Mouse (Mus musculus) gonadal fat pad, adult 2 months (tissue): ENCODE results near the gene 1700016H13Rik. TPM values are rescaled to one million over a fixed set of nuclear protein-coding genes. Genes with fewer than 3 reads are reported as not detected.
A peak's percentile ranks its signal among the peaks of the same experiment; 100 is the strongest.

Experiments
- DNase-seq: peaks from one replicate; pipeline ENCODE4 v3.0.0-alpha.2; 2012; ENCODE audit warnings: low read depth
- polyA plus RNA-seq: library from polyadenylated mRNA; depleted of rRNA; stranded (reverse); fragments of >200 nt; gene quantifications from 2 replicates; pipeline ENCODE4 v1.2.3, GENCODE M21; 2012

The 1700016H13Rik gene
- polyA plus RNA-seq, 1 experiment: 3.6 TPM

DNA sequence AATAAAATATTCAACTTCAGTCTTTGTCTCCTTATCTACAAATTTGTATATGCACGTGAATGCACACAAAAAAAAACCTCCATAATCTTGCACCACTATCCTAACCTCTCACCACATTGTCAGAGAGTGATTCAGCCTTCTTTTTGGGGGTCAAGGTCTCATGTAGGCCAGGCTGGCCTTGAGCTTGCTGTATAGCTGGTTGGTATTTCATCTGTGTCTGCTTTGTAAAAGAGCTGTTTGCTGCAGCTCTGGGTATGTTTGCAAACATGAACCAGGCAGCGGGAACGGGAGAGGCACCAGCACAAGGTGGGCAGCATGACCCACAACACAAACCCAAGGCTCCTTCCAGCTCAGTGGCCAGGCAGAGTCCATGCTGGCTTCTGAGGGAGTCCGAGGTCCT, 17.8 kb upstream of the 1700016H13Rik start:
- no peak for DNase-seq

DNA sequence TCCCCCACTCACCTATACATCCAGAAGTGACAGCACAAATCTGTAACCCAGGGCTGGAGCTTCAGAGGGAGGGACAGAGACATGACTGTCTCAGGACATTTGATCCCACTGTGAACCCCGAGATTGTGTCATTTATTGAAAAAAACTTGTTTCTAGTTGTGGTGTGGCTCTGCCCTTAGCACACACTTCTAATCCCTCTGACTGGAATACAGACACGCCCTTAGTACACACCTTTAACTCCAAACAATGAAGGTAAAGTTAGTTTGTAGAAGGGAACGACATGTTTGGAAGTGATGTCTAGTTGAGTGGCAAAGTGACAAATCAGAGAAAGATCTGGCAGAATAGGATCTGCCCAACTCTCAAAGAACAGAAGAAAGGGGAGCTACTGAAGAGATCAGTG, 16.0 kb upstream of the 1700016H13Rik start:
- DNase-seq: no peak

DNA sequence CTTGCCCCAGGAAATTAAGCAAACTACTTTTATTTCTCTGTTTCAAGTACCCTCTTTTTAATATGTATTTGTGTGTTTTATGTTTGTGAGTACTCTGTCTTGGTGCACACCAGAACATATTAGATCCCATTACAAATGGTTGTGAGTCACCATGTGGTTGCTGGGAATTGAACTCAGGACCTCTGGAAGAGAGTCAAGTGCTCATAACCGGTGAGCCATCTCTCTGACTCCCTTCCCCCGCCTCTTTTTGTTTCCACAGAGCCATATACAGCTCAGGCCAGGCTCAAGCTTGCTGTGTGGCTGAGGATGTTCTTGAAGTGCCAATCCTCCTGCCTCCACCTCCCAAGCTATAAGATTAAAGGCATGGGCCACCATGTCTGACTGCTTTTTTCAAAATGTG, 10.1 kb upstream of the 1700016H13Rik start:
- no peak for DNase-seq

DNA sequence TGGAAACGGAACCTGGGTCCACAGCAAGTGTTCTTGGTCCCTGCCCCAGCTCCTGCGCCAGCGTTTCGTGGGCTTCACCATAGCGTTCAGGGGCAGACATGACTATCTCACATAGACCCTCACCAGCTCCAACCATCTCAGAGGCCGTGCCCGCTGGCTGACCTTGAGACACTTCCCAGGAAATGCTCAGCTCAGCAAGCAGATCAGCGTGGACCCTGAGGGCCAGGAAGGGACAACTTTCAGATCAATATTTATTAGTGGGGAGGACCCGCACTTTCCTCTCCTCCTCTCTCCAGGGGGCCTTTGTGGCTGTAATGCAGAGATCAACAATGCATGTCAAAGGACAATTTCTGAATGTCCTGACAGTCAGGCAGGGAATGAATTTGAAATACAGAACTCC, 9.1 kb upstream of the 1700016H13Rik start:
- no peak for DNase-seq

DNA sequence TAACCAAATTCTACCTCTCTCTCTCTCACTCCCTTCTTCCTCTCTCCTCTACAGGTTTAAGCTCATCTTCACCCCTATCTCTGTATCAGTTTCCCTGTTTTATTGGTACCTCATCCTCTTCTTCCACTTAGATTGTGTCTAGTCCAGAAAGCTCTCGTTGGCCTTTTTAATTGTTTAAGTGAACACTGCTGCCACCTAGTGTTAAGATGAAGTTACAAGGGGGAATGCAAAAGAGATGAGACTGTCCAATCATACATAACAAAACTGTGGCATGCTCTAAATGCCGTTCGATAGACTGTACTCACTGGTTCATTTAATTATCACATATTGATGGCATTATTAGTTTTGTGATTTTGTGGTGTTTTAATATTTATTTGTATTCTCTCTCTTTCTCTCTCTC, 3.8 kb upstream of the 1700016H13Rik start:
- no peak for DNase-seq

DNA sequence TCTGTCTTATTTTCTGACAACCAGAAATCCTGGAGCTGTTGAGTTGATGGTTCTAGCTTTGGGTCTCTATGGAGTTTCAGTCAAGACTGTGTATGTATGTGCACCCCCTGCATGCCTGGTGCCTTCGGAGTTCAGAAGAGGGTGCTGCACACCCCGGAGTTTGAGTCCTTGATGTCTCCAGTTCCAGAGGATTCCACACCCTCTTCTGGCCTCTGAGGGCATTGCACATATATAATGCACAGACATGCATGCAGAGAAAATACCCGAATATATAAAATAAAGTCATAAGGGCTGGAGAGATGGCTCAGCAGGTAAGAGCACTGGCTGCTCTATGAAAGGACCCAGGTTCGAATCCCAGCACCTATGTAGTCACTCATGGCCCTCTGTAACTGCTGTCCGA, 3.1 kb upstream of the 1700016H13Rik start:
- DNase-seq: no peak

DNA sequence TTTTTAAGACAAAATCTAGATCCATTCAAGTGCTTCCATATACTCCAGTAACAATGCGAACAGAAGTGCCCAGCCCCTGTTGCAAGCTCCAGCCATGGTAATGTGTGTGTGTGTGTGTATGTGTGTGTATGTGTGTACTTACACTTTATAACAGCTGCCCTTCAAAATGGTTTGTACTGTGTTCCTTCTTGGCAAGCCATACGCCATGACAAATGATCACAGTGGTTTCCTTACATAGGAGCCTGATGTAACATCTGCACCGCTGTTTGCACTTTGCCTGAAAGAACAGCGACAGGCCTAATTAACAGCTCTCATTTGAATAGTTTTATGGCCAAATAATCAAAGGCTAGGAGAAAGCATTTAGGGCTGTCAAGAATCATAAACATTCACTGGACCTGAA, 1.0 kb downstream of the 1700016H13Rik start:
- DNase-seq: no peak

DNA sequence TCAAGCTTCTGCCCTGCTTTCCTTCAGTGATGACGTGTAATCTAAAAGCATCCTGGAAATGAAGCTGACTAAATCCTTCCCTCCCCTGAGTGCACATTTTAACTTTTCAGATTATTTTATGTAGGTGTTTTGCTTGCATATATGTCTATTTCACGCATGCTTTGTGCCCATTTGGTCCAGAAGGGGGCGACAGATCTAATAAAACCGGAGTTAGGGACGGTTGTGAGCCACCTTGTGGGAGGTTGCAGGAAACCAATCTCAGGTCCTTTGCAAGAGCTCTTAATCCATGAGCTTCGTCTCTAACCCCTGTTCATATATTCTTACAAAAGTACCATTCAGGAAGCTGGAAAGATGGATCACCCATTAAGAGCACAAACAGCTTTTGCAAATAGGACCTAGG, 1.6 kb downstream of the 1700016H13Rik start:
- no peak for DNase-seq

DNA sequence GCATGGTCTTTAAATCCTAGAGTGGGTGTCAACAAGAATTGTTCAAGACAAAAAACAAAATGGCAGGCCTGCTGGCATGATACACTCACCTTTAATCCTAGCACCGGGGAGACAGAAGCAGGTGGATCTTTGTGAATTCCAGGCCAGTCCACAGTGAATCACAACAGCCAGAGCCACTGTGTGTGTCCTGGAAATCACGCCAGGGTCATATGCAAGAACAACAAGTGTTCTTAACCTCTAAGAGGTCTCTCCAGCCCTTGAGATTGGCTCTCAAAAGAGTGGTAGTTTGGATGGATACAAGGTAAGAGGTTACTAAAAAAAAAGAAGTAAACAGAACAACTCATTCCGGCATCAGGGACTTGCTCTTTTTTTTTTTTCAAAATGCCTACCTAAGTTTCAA, 8.5 kb downstream of the 1700016H13Rik start:
- no peak for DNase-seq

DNA sequence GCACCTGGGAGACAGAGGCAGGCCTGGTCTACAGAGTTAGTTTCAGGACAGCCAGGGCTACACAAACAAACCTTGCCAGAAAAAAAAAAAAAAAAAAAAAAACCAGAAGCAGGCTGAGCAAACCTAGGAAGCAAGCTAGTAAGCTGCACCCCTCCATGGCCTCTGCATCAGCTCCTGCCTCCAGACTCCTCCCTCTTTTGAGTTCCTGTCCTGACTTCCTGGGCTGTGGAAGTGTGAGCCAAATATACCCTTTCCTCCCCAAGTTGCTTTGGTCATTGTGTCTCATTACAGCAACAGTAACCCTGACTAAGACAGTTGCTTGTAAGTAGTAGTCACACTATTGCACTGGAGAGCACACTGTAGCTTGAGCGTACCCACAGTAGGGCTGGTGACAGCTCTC, 11.6 kb downstream of the 1700016H13Rik start:
- no peak for DNase-seq

DNA sequence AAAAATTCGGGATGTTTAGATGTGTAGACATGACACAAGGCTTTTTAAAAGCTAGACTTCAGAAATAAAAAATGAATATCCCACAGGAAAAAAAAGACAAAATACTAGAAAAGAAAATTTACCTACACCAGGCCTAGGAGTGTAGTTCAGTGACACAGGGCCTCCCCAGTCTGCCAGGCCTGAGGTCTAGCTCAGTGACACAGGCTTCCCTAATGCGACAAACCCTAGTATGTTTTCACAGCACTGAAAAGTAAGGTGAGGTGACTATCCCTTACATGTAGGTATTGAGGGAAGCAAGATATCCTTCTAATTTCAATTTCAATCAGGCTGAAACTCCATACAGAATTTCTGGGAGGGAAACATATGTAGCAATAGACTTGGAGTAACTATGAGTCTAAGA, 18.6 kb downstream of the 1700016H13Rik start:
- DNase-seq: no peak

DNA sequence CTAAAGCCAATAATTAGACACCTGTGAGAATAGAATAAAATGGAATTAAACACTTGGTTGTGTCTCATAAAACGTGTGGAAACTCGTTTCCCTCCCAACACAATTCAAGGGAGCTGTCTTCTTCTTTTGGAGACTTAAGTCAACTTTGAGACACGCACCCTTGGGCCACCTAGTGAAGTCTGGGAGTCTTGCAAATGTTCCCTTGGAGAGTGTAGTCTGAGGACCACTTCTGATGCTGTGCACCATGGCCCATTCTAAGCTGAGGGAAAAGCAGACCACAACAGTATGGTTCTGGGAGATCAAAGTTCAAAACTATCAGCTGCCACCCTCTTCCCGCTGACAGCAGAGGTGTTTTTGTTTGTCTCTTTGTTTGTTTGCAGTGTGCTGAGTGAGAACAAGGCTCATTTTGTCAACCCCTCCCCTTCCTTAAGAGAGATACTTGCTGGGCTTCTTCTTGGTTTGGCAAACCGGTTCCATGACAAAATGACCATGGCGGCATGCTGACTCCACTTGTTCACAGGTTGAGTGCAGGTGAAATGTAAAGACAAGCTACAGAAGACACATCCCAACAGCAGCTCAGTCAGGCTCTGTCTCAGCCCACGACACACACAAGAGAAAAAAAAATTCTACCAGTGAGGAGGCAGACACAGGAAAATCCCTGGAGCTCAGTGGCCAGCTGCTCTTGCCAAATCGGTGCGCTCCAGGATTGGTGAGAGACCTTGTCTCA, 25.8 kb downstream of the 1700016H13Rik start:
- DNase-seq: no peak

DNA sequence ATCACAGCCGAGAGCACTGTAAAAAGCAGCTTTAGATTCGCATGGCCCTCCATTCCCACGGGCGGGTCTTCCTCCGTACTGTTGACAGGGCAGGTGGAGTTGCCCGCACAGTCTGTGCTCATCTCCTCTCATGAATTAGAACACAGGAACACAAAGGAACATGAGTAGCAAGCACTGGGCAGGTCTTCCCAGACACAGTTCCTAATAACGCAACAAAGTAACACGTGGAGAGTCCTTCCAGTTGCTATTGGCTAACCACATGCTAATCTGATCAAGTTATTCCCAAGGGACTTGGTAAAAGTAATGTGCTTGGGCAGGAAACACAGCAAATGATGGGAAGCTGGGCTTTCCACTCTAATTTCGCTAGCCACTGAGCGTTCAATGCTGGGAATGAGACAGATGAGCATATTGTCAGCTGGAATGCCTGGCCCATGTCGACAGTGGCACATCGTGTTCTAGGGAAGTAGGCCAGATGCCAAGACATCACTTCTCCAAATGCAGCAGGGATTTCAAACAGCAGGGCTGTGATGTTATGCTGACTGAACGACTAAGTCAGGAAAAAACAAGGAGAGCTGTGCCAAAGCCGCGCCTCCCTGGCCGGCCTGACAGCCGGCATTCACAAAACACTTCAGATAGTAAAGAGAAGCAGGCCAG, 26.6 kb downstream of the 1700016H13Rik start, which contains the start of gene Slc10a6:
Slc10a6 (minus strand) TSS at position 293 of the 654 bp plus-strand sequence.
- peak; percentile 70 for DNase-seq

DNA sequence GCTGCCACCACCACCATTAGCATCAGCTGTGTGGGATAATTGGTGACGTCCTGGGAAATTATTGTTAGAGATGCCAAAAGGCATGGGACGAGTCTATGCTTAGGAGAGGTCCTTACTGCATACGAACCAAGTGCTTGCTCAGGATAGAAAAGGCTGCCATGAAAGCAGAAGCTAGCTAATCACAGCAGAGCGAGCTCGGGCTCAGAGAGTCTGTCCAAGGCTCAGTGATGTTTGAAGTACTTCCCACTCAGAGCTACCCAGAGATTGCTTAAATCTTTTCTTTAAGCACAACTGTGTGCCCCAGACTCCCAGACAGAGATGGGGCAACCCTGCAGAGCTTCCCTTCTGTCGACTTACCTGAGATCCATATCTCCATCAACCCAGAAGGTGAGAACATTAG, 27.3 kb downstream of the 1700016H13Rik start:
- DNase-seq: no peak

DNA sequence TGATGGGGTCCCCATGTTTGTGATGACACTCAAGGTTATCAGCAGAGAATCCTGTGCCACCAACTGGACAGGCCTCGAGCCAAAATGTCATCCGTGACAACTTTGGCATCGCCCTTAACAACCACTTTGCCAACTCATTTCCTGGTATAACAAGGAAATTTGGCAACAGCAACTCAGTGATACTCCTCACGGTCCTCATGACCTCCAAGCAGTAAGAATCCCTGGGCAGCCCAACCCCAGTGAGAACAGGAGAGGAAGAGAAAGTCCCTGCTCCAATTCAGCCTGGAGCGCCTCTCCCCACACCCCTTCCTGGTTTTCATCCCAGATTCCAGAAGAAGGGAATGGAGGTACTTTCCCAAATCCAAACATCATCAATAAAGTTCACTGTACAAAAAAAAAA, 31.0 kb downstream of the 1700016H13Rik start:
- no peak for DNase-seq

DNA sequence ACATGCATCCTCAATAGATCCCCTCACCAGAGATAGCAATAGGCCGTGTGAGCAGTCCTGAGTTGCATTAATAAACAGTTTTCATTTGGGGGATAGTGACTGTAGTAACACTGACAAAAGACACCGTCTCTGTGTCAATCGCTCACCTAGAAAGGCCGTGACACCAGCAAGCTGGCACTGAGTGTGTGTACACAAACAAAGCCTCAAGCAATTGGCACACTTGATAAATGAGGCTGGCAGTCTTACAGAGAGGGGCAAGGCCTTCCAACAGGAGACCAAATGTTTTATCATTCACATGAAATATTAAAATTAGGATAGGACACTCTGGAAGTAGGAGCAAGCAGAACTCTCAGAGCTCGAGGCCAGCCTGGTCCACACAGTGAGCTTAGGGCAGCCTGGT, 33.5 kb downstream of the 1700016H13Rik start:
- no peak for DNase-seq

DNA sequence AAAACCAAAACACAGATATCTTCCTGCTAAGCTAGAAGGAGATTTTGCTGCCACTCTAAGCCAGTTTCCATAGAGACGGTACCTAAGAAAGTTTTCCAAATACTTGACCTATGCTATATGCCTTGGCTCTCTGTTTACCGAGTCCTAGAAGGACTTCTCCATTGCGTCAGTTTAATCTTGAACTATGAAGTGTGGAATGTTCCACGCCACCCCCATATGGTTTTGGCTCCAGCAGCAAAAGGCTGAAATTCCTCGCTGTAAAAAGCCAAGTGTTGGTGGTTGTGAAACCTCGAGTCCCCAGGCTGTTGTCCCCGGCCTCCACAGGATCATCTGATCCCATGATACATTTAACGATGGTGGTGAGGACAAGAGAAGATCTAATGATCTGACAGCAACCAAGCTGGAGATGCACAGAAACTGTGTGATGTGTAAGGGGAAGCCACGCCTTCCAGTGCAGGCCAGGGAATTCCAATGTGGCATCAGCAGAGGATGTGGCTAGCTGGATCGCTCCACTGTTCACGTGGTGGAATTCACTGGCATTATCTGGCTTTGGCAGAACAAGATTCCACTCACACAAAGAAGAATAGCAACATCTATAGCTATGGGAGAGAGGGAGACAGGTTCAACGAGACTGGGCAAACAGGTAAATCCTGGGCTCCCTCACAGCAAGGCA, 35.4 kb downstream of the 1700016H13Rik start:
- DNase-seq: peak; percentile 91

DNA sequence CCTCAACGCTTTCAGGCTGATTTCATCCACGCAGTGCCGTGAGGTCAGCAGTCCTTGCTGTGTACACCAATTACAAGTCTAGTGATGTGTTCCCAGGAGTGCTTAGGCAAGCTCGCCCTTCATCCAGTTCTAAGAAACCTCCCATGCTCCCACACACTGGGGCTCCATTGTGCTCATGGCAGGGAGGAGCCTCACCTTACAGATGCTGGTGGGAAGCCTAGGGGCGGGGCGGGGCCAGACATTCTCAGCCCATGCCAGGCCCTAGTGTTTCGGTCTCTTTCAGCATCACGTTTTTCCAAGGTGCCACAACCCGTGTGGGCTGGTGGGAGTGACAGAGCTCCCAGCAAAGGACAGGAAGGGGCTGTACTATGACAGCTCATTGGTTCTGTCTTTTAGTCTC, 38.6 kb downstream of the 1700016H13Rik start:
- DNase-seq: no peak

DNA sequence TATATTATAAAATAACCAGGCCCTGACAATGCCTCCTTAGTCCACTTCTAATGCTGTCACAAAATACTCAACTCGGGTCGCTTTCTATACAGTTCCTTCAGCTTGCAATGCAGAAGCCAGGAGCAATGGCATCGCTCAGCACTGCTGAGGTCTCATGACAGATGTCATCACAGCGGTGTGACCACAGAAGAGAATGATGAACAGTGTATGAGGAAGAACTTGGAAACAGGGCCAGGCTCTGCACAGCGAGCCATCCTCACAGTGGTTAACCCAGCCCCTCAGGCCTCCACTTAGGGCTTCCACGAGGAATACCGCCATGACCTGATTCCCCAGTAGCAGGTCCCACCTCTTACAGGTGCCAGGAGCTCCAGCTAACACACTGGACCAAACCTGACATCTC, 41.5 kb downstream of the 1700016H13Rik start:
- no peak for DNase-seq

DNA sequence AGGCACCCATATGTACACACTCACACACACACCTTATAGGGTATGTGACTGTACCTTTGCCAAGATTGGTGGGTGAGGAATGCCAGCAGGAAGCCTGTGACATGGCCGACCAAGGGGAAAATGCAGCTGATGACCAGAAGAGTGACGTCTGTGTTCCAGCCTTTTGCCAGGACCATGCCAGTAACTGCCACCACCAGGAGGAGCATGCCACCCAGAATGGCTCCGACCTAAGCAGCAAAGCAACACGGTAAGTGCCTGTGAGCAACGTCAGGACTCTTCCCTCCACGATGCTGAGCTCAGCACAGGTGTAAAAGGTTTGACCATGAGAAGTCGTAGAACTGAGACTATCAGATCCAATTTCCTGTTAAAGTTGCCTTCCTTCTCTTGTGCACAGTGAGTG, 43.5 kb downstream of the 1700016H13Rik start:
- no peak for DNase-seq

DNA sequence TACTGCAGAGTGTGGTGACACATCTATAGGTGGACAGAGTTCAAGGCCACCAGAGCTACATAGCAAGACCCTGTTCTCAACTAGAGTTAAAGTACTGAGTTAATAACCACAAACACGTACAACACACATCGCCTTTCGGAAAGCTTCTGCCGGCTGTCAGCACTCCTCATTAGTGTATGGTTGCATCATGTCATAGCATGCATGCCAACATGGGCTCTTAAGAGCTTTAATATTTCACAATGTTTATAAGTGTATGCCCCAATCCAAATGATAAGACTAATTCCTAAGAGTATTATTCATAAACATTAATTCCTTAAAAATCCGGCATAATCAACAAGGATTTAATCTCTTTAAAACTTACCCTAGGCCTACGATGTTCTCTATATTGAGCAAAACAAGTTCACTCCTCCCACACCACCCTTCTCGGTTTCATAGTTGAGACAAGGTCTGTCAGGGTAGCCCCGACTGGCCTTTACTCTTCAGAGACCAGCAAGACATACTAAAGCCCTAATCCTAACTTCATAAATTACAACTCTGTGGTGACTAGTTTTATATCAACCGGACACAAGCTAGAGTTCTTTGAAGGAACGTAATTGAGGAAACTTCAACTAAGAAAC, 44.8 kb downstream of the 1700016H13Rik start:
- peak; percentile 79 for DNase-seq

DNA sequence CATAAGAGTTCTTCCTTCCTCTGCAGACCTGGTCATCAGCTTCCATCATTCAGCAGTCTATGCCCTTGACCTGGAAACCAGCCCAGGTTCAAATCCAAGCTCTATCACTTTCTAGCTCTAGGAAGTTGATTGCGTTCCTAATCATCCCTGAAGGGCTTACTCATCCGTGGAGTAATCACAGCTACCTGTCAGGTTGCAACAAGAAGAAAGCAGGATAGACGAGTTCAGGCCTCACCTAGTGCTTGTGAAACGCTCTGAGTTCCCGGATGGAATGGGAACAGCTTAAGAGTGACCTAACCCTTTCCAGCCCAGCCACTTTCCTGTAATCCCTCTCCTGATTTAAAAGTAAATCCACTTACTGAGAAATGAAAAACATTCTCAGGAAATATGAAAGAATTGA, 45.7 kb downstream of the 1700016H13Rik start:
- DNase-seq: peak; percentile 98

DNA sequence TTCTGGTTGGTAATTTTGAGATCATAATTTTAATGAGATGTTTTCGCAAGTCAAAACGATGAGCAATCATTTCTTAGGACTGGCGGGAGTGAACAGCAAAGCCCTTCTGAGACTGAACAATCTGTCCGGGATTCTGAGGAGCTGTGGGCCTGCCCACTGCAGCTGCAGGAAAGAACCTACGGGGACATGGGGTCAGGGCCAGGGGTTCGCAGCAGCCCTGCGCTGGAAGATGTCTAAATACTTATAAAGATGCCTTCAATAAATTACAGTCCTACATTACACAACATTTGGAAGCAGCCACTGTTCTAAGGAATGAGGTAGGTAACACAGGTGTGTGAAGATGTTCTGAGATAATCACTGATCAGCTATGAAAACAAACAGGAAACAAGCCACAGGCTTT, 50.1 kb downstream of the 1700016H13Rik start:
- no peak for DNase-seq
